Mouse (Mus musculus) R1 (cell line): ENCODE measurements at regions not wholly inside any gene's neighbourhood (a gene's known extent, or its start where the extent isn't known, plus 50 kb on each side); places are given as distances from the start of the nearest gene placed in this dataset.

ENCODE experiments used
- DNase-seq: peaks from one replicate; pipeline ENCODE4 v3.0.0-alpha.2; 2018; ENCODE audit warnings: low read depth, low spot score

DNA sequence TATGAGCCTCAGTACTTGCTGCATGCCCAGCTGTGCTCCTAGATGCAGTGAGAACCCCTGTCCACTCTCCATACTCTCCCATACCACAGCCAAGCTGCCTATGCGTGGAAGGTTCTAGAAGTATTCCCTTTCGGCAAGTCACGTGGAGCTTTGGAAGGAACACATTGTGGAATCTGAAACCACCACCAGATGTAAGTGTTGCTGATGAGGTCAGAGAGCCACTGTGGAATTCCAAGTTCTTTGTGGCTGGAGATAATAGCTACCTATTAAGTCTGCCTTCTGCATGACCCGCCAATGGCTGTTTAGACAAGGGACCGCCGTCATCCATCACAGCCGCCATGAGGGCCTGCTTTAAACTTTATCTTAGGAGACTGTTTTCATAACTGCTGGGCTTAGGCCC lies 84.7 kb upstream of the Errfi1 start:
- DNase-seq: no peak

DNA sequence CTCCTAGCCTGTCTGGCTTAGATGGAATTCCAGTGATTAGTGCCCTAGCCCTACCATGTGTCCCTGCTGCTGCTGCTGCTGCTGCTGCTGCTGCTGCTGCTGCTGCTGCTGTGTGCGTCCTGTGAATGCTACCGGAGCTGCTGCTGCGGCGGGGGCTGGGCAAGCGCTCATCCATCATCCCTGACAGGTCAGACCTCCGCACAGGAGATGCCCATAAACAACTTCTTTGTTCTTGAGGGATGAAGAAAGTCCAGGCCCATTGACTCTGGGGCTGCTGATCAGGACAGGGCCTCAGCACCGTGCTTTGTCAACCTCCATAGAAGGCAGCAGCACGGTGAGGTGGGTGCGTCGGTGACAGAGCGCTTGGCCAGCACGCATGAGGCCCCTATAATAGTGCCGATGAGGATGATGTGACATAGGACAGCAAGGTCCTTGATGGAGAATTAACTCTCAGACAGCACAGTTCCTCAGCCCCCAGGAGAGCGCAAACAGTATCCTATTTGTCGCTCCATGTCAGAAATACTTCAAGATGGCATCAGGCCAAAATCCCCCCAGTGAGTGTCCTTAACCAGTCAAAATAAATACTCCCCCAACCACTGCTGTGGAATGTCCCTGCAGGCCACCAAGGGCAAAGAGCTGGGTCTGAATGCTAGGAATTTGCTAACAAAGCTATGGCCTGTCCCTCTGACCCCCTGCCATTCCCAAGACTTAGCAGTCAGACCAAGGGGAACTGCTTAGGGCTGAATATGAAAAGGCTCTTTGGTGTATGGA lies 95.1 kb upstream of the Errfi1 start:
- peak; percentile 41 for DNase-seq

DNA sequence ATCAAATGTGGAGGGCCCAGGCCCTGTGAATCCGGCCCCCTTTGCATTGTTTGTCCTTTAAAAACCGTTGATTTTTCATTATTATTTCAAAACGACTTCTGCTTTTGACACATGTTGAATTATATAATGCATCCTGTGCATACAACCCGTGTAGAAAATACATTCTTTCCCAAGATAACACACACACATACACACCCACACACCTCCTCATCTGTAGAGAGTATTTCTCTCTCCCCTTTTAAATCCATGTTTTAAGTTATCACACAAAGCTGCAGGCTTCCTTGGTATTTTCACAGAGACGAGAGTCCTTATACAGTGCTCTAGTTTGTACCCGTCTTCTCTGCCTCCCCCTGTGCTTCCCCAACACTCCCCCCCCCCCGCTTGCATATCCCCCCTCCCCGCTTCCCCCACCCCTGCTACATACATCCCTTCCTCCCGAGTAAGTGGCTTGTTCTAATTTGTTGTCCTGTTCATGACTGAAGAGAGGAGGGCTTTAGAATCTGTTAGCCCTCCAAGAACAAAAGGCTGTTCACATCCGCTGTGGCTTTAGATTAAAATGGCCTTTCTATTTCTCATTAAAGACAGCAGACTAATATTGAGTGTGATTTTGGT lies 95.8 kb upstream of the Errfi1 start:
- DNase-seq: no peak

DNA sequence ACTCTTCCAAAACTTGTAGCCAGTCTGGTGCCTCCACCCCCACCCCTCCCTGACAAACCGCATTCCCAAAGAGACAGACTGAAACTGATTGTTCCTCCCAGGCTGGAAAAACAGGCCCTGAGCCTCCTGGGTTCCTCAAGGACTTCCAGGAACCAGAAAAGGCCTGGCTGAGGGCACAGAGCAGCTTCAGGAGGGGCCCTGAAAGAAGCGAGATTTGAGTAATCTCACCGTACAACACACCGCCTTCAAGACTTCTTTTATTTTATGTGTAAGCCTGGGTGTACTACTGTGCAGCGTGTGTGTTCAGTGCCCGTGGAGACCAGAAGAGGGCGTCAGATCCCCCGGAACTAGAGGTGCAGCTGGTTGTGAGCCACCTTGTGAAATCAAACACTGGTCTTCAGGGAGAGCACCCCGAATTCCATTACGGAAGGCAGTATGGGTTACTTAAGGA lies 96.4 kb upstream of the Errfi1 start:
- peak; percentile 71 for DNase-seq

DNA sequence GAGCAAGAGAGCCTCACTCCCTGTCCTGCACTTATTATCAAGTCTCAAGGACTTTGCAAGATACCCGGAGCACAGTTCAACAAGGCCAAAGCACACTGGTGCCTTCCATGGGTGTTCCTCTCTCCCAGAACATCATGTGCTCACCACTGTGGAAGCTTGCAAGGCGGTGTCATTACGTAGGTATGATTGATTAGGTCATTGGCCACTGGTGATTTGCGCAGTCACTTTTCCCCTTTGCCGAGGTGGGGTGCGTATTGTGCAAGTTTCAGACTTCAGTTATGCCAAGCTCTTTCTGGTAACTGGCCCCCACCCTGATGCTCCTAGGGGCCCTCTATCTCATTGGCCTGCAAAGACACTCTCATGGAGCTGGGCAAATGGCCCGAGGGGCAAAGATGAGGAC lies 98.3 kb upstream of the Errfi1 start:
- DNase-seq: no peak

DNA sequence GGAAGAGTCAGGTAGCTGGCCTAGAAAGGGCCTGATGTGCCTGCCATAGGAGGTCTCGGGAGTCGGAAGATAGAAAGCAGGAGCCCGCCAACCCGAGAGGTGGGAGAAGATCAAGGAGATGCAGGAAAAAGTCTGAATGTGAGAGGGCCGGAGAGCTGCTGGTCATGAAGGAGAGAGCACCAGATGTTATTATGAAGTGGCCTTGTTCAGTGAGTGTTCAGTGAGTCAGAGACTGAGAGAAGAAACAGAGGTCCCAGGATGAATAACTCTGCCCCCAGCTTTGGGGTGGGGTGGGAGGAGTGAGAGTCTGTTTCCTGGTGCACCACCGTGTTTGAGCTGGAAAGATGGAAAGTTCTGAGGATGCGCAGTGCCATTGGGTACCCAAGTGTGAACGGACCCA lies 100.2 kb upstream of the Slc45a1 start:
- no peak for DNase-seq

DNA sequence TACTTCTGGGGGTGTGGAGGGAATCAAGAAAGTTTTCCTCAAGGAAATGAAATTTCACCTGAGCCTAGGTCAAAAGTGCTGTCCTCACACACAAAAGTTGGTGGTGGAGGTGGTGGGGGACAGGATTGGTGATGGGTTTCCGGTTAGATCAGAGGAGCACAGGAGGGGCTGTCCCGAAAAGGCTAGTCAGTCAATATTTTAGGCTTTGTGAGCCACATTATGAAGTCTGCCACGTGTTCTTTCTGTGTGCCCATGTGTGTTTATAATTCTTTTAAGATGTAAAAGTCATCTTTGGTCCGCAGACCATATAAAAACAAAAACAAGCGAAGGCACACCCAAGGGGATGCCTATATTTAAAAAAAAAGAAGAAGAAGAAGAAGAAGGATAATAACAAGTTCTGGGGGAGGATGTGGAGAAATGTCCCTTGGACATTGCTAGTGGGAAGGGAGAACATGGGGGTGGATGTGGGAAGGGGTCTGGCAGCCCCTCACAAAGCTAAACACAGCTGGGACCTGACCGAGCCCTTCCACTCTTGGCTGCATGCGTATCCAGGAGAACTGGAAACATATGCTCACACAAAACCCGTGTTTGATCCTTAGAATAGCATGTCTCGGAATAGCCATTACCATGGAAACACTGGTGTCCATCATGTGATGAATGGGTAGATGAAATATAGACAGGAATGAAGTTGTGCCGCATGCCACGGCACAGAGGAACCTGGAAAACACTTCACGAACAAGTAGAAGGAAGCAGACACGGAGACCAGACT lies 98.7 kb upstream of the Slc45a1 start:
- no peak for DNase-seq

DNA sequence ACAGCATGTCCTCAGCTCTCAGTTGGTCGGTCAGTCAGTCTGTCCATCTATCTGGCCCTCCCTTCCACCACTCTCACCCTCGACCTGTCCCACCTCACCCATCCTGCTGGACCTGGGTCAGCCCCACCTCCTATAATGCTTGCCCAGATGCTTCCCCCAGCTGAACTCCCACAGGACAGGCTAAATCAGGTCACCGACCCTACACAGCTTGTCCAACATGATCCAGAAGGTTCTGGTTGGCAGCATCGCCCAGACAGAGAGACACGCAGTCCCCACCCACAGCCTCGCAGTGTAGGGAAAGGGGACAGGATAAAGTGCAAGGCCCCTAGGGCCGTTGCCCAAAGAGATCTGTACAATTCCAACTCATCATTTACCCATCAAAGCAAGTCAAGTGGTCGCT lies 97.1 kb upstream of the Slc45a1 start:
- DNase-seq: no peak

DNA sequence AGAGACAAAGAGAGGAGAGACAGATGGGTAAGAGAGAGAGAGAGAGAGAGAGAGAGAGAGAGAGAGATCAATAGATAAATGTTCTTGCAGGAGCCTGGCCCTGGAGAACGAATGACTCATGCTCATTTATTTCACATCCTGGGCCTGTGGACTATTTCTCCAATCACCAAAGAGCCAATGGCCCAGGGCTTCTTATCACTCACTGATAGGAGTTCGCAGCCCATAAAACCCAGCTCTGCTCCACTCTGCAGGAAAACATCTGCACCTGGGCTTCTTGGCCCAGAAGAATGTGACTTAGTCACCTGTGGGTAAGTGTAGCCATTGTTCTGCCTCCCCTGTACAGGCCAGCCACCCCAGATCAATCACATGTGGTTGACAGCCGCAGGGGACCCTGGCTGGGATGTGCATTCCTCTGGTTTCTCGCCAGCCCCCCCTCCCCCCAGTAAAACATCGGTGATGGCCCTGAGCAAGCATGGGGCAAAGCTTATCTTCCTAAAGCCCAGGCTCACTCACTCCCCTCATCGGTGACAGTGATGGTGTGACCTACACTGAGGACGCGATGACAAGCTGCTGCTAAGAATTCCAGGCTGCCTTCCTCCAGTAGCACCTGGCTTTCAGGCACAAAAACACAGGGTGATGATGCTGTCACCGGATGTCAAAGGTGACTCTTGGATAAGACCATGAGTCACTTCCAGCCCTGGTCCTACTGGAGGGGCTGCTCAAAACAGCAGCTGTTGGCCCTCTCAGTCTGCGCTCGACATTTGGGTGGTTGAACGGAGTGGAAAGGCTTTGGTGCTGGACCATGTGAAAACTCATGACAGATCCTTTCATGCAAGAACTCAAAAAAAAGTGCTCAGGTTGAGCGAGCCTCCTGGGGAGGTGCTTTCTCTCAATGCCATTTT lies 96.4 kb upstream of the Slc45a1 start:
- DNase-seq: no peak

DNA sequence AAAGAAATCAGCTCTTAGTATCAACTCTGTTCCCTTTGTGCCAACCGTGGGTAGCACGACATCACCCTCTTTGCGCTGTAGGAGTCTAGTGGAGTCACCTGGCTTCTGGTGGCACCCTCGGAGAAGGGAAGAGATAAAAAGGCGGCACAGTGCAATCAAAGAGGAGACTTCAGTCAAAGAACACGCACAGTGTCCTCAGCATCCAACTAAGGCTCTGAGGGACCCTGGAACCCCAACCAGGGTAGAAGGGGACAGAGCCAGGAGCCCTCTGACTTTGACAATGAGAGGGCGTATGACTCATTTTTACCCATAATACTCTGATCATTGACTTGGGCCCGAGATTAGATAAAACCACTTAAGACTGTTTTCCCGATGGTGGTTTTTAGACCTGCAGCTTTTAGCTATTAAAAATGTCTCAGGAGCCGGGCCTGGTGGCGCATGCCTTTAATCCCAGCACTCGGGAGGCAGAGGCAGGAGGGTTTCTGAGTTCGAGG lies 94.5 kb upstream of the Slc45a1 start:
- DNase-seq: no peak

DNA sequence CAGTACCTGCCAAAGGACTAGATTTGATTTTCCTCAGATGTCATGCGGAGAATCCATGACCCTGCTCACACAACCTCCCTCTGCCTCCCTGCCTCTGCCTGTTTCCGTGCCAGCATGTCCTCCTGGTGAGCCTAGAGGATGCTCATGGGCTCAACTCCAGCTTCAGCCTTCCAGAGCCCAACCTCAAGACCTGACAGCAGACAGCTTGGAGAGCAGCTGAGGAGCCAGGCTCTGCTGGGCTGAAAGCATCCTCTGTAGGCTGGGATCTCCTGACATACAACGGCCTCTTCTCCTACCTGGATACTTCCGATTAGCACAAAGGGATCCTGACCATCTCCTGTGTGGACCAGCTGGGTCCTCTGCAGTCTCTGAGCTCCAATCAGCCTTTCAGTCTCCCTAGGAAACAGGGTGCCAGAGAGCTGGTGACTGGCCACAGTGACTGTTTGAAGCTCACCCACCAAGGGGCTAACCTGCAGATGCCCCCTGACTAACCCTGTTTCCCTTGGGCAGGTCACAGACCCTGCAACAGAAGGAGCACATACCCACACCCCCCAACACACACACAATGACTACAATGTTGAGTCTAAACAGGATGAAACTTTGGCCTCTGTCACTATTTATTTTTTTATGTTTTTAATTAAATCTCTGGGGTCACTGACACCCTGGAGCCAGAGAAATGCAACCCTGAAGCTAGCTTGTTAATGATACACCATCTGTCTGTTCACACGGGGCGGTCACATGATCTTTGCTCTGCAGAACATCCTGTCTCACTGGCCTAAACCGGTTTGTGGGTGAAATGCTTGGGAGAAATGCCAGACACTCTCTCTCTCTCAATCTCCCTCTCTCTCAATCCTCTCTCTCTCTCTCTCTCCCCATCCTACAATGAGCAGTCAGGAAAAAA lies 93.8 kb upstream of the Slc45a1 start:
- DNase-seq: peak; percentile 17

DNA sequence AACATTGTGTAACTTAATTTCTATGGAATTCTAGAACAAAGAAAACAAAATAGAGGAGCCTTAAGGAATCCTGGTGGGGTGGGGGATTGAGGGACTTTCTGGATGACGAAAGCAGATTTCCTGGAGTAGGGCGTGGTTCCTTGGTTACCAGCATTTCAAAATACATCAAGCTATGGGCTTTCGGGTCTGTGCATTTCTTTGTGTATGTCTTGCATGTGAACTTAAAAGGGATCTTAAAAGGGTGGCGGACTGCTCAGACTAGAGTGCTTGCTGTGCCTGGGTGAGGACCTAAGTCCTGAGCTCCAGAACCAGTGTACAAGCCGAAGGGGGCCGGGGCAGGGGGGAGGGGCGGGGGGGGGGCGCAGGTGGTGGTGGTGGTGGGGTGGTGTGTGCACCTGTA lies 91.5 kb upstream of the Slc45a1 start:
- peak; percentile 51 for DNase-seq

DNA sequence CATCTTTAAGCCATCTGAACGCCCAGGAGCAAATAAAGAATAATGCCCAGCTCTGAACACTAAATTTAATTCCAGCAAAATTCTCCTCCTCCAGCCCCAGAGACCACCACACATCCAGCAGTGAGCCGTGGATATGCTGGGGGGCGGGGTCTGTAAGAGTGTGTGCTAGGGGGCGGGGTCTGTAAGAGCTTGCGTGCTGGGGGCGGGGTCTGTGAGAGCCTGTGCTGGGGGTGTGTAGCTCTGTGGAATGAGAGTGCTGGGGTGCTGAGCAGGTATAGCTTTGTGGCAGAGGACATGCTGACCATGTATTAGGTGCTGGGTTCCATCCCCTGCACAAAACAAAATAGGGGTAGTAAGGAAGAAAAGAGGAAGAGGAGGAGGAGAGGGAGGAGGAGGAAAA lies 91.1 kb upstream of the Slc45a1 start:
- DNase-seq: peak; percentile 89

DNA sequence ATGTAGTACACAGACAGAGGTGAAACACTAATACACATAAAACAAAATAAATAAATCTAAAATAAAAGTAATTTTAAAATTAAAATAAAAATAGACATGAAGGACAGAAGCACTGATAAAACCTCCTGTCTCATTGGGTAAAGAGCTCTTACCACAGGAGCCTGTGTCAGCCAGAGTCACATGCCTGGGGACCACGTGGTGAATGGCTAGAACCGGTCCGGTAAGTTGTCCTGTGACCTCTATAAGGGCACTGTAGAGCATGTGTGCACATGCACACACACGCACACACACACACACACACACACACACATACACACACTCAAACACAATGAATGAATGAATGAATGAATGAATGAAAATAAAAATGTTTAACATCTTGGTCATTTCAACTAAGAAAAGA lies 89.8 kb upstream of the Slc45a1 start:
- DNase-seq: peak; percentile 39

DNA sequence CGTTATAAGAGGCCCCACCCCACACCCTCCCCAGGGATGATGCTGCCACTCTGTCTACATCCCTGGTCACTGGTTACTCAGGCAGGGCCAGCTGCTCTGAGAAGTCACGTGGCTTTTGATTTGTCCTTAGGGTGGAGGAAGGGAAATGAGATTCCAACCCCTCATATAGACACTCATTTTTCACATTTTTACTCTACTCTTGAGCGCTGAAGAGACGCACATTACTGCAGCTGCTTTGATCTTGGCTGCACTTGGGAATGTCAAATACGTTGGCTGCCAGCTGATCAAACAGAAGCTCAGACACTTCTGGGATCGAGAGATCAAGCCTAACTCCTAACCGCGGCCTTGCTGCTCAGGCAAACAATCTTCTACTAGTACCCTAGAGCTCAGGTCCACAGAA lies 88.2 kb upstream of the Slc45a1 start:
- no peak for DNase-seq

DNA sequence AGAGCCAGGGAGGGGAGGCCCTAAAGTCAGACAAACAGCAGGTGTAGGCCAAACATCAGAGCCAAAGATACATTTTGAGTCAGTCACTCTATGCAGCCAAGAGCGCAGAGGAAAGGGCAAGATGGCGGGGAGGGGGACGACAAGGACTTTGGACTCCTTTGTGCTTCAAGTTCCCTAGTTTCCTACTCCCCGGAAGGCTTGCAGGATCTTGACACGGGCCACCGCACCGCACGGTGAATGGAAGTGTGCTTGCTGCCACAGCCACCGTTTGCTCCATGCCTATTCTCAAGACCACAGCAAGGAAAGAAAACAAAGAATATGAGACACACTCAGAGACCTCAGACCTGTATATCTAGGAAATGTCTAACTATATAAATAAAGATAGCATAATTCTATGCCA lies 86.8 kb upstream of the Slc45a1 start:
- no peak for DNase-seq

DNA sequence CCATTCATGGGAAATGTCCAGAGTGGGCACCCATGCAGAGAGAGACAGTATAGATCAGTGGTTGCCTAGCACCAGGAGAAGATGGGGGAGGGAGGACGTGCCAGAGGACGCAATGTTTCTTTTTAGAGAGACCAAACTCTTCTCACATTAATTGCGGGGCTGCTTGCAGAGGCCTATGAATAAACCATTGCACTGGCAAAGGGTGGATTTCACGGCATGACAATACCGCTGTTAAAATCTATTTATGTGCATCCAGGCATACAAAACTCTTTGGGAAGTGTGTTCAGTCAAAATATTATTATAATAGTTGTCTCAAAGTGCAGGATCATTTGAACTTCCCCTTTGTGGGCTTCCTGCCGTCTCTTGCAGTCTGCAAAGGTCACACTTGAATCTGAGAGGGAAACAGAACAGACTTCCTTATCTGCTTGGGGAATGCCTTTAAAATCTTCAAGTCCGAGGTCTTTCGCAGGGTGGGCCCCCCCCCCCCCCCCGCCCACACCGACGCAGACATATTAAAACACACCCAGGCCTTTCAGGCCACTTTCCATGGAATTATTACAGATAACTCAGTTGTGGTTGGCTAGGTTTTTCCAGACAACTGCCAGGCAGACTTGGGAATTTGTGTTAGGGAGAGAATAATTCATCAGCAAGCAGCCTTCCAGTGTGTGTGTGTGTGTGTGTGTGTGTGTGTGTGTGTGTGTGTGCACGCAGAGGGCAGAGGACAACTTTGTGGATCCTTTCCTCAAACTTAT lies 78.3 kb upstream of the Slc45a1 start:
- DNase-seq: no peak

DNA sequence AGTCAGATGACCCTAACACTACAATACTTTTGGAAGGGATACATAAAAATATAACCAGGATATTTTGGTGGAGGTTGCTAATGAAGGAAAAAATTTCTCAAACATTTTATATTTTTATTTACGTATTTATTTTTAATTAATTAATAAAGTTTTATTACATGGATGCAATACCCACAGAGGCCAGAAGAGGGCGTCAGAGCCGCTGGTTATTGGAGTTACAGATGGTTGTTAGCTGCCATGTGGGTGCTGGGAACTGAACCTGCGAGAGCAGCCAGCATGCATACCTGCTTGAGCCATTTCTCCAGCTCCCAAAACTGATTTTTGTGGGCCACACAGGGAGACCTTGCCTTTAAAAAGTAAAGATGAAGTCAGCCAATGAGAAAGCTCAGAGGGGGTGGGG lies 74.6 kb upstream of the Slc45a1 start:
- no peak for DNase-seq

DNA sequence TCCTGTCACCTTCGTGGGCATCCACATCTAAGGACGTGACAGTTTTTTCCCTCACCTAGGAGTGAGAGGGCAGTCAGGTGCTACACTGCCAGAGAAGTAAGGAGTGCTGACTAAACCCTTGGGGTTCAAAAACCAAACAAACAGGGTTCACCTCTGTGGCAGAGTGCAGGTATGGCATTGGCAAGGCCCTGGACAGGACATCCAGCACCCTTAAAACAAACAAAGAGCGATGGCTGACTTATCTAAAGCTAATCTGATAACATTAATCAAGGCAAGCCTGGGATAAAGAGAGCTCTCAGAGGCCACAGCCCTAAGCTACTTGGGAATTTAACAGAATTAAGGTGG lies 74.1 kb upstream of the Slc45a1 start:
- no peak for DNase-seq
